Mouse (Mus musculus) E14TG2a.4 (cell line): Measurements from ENCODE around the gene Gm28047.

Source experiments
- CTCF ChIP-seq: conservative IDR thresholded peaks from 2 replicates; pipeline ENCODE4 v1.5.1; 2014; ENCODE audit warnings: low read length
- NANOG ChIP-seq: IDR thresholded peaks from 2 replicates; pipeline ENCODE4 v1.6.1; 2014; ENCODE audit warnings: borderline replicate concordance, low read length, mixed read lengths
- POU5F1 ChIP-seq: IDR thresholded peaks from 2 replicates; pipeline ENCODE4 v1.6.1; 2014; ENCODE audit warnings: low read length, borderline replicate concordance

- no peak for TF ChIP-seq CTCF
- no peak for TF ChIP-seq POU5F1
- no peak for TF ChIP-seq NANOG
Measured at GRCm38 (mm10) chr15:102671721-102672214, 46.9 kb upstream of the Gm28047 start.
